Mouse (Mus musculus) brain, embryonic 18.5 days (tissue): ENCODE measurements around the gene Acot6.

ENCODE experiments used
- DNase-seq: peaks from one replicate; pipeline ENCODE4 v3.0.0-alpha.2; 2012; ENCODE audit warnings: low read depth, low spot score

Gene Acot6

DNA sequence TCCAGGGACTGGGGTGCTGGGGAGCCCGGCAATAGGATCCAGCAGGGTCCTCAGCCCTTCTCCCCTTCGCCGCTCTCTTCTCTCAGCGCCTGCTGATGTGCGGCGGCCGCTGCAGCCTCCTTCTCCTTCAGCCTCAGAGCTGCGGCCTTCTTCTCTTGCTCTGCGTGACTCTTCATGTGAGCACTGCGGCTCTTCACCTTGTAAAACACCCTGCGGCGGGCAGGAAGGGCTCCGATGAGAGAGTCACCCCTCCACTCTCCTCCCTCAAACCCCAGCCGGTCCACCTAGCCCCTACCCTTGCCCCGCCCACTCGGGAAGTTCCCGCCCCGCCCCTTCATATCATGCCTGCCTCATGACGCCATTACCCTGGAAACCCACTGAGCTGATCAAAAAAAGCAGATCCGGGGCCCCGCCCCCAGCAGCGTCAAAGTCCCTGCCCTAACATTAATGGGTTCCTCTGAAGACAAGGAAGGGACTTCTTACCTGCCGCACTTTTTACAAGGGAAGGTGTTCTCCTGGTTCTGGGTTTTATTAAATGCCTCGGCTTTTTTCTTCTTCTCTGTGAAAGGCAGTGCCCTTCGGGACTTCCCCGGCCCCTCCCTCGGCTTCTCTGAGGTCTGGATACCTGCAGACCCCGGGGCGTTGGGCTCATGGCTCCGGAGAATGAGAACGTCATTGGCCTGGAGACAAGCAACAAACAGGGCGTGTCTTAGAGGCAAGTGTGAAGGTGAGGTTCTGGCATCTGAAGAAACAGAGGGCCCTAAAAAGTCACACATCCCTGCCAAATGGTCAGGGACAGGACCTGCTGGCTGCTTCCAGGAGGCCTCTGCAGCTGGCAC lies 52.1 kb downstream of the Acot6 start:
- no peak for DNase-seq

GRCm38 (mm10) chr12:84153414-84153813 lies 53.0 kb downstream of the Acot6 start:
- no peak for DNase-seq

DNA sequence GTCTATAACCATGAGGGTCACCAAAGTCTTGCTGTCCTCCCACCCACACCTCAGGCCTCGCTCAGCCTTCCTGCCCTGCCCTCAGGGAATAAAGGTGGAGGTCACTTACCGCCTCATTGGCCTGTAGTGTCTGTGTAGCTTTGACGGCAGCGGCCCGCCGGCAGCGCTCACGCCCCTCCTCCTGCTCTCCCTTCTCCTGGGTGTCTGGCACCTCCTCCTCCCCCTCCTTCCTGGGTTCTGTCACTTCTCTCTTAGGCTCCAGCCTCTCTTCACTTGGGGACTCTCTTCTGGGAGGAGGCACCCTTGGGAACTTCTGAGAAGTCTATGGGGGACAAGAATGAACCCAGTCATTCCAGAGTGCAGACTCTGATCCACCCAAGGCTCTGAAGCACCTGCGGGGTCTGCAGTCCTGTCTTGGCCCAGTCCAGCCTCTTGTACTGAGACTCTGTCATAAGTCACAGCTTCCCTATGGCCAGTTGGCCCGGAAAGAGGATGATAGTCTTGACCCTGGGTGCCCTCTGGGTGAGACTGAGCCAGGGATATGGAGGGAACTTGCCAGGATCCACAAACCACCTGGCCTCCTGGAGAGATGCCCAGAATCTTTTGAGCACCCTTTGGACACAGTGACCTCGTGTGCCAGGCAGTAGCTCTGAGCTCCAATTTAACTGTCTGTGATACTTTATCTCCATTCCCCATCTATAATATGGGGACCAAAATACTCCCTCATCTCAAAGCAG lies 54.5 kb downstream of the Acot6 start:
- DNase-seq, result no peak

DNA sequence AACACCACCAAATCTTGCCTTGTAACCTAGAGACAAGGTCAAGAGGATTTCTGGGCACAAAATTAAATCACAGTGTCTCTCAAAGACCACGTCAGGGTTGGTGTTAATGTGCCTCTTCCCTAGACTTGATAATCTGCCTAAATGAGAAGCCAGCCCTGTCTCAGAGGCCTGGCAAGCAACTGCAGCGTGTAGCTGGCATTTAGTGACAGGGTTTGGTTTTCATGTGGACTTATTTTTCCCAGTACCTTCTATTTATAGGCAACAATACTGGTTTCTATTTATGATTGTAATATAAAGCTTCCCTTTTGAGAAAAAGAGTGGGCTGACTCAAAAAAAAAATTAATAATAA lies 55.0 kb downstream of the Acot6 start:
- no peak for DNase-seq

GRCm38 (mm10) chr12:84156210-84156609 lies 55.8 kb downstream of the Acot6 start:
- DNase-seq, result no peak

DNA sequence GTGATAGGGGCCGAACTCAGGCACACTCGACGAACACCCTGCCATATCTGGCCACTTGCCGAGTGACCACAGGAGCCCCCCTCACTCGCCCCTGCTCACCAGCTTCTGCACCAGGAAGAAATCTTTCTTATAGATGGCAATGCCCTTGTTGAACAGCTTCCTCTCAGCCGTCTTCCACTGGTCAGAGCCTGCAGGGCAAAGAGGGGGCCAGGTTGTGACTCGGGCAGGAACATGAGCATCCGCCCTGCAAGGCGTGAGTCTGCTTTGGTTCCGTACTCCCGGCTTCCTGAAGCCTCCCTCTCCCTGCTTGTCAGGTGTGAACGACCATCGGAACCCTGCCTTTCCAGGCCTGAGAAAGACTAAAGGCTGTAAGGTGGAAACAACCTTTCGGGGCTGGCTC lies 57.7 kb downstream of the Acot6 start:
- DNase-seq, result no peak

- DNase-seq, result no peak
Measured at GRCm38 (mm10) chr12:84160491-84160890, 60.0 kb downstream of the Acot6 start.
